Mouse (Mus musculus): ENCODE results near the gene Rassf7. TPM values are rescaled to one million over a fixed set of nuclear protein-coding genes. Genes with fewer than 3 reads are reported as not detected.

Rassf7 gene
- total and polyA plus RNA-seq, 3 experiments = 7.0 to 9.5 TPM; not detected in 1

GRCm38 (mm10) chr7:141222696-141223215 lies 7.1 kb downstream of the Rassf7 start:
- no peak for DNase-seq (ENCODE audit: low read depth, low spot score)
- no peak overlapping the region for H3K27ac ChIP-seq (ENCODE audit: control insufficient read depth, low read depth, low read length)
- no peak for TF ChIP-seq TBP (IDR thresholded peaks at IDR 0.05; ENCODE audit: low read depth, low read length)
- no peak for TF ChIP-seq MEF2A (IDR thresholded peaks at IDR 0.05; ENCODE audit: extremely low read depth, insufficient replicate concordance, low read depth, low read length, poor library complexity, severe bottlenecking)
- no peak for TF ChIP-seq MAX (IDR thresholded peaks at IDR 0.05; ENCODE audit: low read length)
- TF ChIP-seq ZNF384 (IDR thresholded peaks at IDR 0.05; ENCODE audit: low read depth, low read length) = no peak
- TF ChIP-seq GABPA (IDR thresholded peaks at IDR 0.05; ENCODE audit: low read depth, low read length) = no peak
- TF ChIP-seq UBTF (IDR thresholded peaks at IDR 0.05; ENCODE audit: borderline replicate concordance, insufficient read depth, low read depth, low read length) = no peak
- TF ChIP-seq POLR2AphosphoS5 (IDR thresholded peaks at IDR 0.05; ENCODE audit: borderline replicate concordance, low read depth, low read length) = no peak
- no peak for TF ChIP-seq BHLHE40 (IDR thresholded peaks at IDR 0.05; ENCODE audit: borderline replicate concordance, low read depth, low read length)
- no peak for TF ChIP-seq MYB (IDR thresholded peaks at IDR 0.05; ENCODE audit: low read depth, low read length)
- no peak for TF ChIP-seq TAL1 (IDR thresholded peaks at IDR 0.05; ENCODE audit: low read length)
- H3K4me1 ChIP-seq (ENCODE audit: control insufficient read depth in 1 of 2, insufficient read depth in 2 of 2, low read length in 2 of 2) = peaks cover 0 to 9% of the 10 kb centered on the region in 2 experiments; a peak in 3 of 4 replicates
- H3K79me2 ChIP-seq (ENCODE audit: control insufficient read depth, insufficient read depth, low read length, poor library complexity) = no peaks in the 10 kb centered on the region
- peaks cover 0 to 6% of the 10 kb centered on the region in 2 experiments; a peak in 2 of 4 replicates for H3K36me3 ChIP-seq (ENCODE audit: control insufficient read depth in 1 of 2, insufficient read depth in 2 of 2, low read length in 2 of 2)
- no peaks in the 10 kb centered on the region for H3K9me3 ChIP-seq (replicated peaks; ENCODE audit: insufficient read depth, low read length)
- H3K4me3 ChIP-seq (ENCODE audit: control insufficient read depth in 1 of 2, insufficient read depth in 1 of 2, low read depth in 2 of 2, low read length in 2 of 2) = no peak overlapping the region
- H3K9ac ChIP-seq (ENCODE audit: control insufficient read depth, low read depth, low read length, poor library complexity, severe bottlenecking) = peak overlapping the region; percentile 40; the same call in 1 of the 2 replicates
- no peaks in the 10 kb centered on the region for H3K27me3 ChIP-seq (ENCODE audit: control insufficient read depth in 1 of 2, insufficient read depth in 2 of 2, low read length in 2 of 2)

- TF ChIP-seq CHD2 (IDR thresholded peaks at IDR 0.05; ENCODE audit: low read length) (no peak), TBP (IDR thresholded peaks at IDR 0.05; ENCODE audit: low read depth, low read length) (no peak), EP300 (IDR thresholded peaks at IDR 0.05; ENCODE audit: low read depth in 1 of 2, low read length in 2 of 2) (no peak), ZMIZ1 (IDR thresholded peaks at IDR 0.05; ENCODE audit: low read depth, low read length) (no peak), MAZ (IDR thresholded peaks at IDR 0.05; ENCODE audit: low read depth, low read length) (no peak), MAFK (IDR thresholded peaks at IDR 0.05; ENCODE audit: borderline replicate concordance, low read depth, low read length) (no peak), ELF1 (IDR thresholded peaks at IDR 0.05; ENCODE audit: low read depth, low read length) (no peak), CTCF (IDR thresholded peaks at IDR 0.05 in 2 of 3, conservative IDR thresholded peaks at IDR 0.05 in 1 of 3; ENCODE audit: control insufficient read depth in 1 of 3, insufficient read depth in 1 of 3, low read depth in 2 of 3, low read length in 3 of 3, poor library complexity in 1 of 3, severe bottlenecking in 1 of 3) (peak in 2 of 3 experiments; percentile 24 to 39; a peak in 2 of 6 replicates), ZNF384 (IDR thresholded peaks at IDR 0.05; ENCODE audit: low read depth, low read length) (no peak), POLR2AphosphoS5 (IDR thresholded peaks at IDR 0.05; ENCODE audit: borderline replicate concordance, low read depth, low read length) (no peak), SMC3 (IDR thresholded peaks at IDR 0.05; ENCODE audit: low read depth, low read length) (no peak), HCFC1 (IDR thresholded peaks at IDR 0.05; ENCODE audit: low read depth, low read length) (no peak), E2F4 (IDR thresholded peaks at IDR 0.05; ENCODE audit: borderline replicate concordance, low read depth, low read length) (no peak), RAD21 (IDR thresholded peaks at IDR 0.05; ENCODE audit: low read depth, low read length) (peak; percentile 7; the same call in 1 of the 2 replicates), ETS1 (IDR thresholded peaks at IDR 0.05; ENCODE audit: low read depth, low read length) (no peak), MXI1 (IDR thresholded peaks at IDR 0.05; ENCODE audit: low read depth, low read length) (no peak)
- peak; percentile 54 for DNase-seq (ENCODE audit: low read depth, low spot score)
- peaks cover 29% of the 10 kb centered on the region for H3K79me2 ChIP-seq (ENCODE audit: control insufficient read depth, insufficient read depth, low read length, poor library complexity)
- no peak overlapping the region for H3K4me3 ChIP-seq (ENCODE audit: control insufficient read depth in 1 of 2, insufficient read depth in 1 of 2, low read depth in 2 of 2, low read length in 2 of 2)
- no peak overlapping the region for H3K27ac ChIP-seq (ENCODE audit: control insufficient read depth, low read depth, low read length)
- peaks cover 6 to 18% of the 10 kb centered on the region in 2 experiments; a peak in 3 of 4 replicates for H3K36me3 ChIP-seq (ENCODE audit: control insufficient read depth in 1 of 2, insufficient read depth in 2 of 2, low read length in 2 of 2)
- peaks cover 4 to 21% of the 10 kb centered on the region in 2 experiments; a peak in 3 of 4 replicates for H3K4me1 ChIP-seq (ENCODE audit: control insufficient read depth in 1 of 2, insufficient read depth in 2 of 2, low read length in 2 of 2)
- no peaks in the 10 kb centered on the region for H3K27me3 ChIP-seq (ENCODE audit: control insufficient read depth in 1 of 2, insufficient read depth in 2 of 2, low read length in 2 of 2)
- no peak overlapping the region for H3K9ac ChIP-seq (ENCODE audit: control insufficient read depth, low read depth, low read length, poor library complexity, severe bottlenecking)
- no peaks in the 10 kb centered on the region for H3K9me3 ChIP-seq (replicated peaks; ENCODE audit: insufficient read depth, low read length)
These were observed 10.9 kb downstream of the Rassf7 start for GRCm38 (mm10) chr7:141226535-141226934.
